Mouse (Mus musculus): ENCODE data around the gene Tubb2b. TPM values are rescaled to one million over a fixed set of nuclear protein-coding genes. Genes with fewer than 3 reads are reported as not detected.

Gene Tubb2b
- total RNA-seq, 2 experiments from 2014 or later: 17.1 to 20.5 TPM

Other genes starting within 250 kb of the Tubb2b start
- gene Serpinb6c, start 224.8 kb downstream of the Tubb2b start, total RNA-seq (2021): under 1 TPM; 0.31 to 0.45 TPM
- gene Nqo2, start 165.8 kb downstream of the Tubb2b start, total RNA-seq (2021): 10 to 100 TPM; 13.6 to 16.8 TPM
- gene Ripk1, start 128.1 kb downstream of the Tubb2b start, total RNA-seq (2021): 10 to 100 TPM in 1 of 2 experiments, 1 to 10 TPM in 1; 8.5 to 11.2 TPM
- gene Serpinb6a, start 127.7 kb downstream of the Tubb2b start, total RNA-seq (2021): 10 to 100 TPM; 68.8 to 77.6 TPM
- gene Bphl, start 92.9 kb downstream of the Tubb2b start, total RNA-seq (2021): 10 to 100 TPM; 21.3 to 26.5 TPM
- 10 to 100 TPM; 44.4 to 49.4 TPM for gene Tubb2a, start 52.5 kb downstream of the Tubb2b start, total RNA-seq (2021)
- 10 to 100 TPM; 32.2 to 33.2 TPM for gene Psmg4, start 32.5 kb upstream of the Tubb2b start, total RNA-seq (2021)
- 10 to 100 TPM; 10.3 to 10.9 TPM for gene Slc22a23, start 214.7 kb upstream of the Tubb2b start, total RNA-seq (2021)

Data from gastrocnemius, postnatal 10 days (tissue).